Mouse (Mus musculus) midbrain, postnatal 0 days (tissue): ENCODE results near the gene Gata3. TPM values are rescaled to one million over a fixed set of nuclear protein-coding genes. Genes with fewer than 3 reads are reported as not detected.
A peak's percentile ranks its signal among the peaks of the same experiment; 100 is the strongest.

Experiments used
- ATAC-seq: fragments of 200-750 bp; cut with Nextera tagmentation; 2 replicates; pipeline ENCODE4 v1.8.0; 2017; ENCODE audit warnings: moderate number of reproducible peaks, mild to moderate bottlenecking, moderate TSS enrichment, moderate library complexity; ENCODE audit not compliant: low FRiP score
- DNase-seq: peaks from one replicate; pipeline ENCODE4 v3.0.0-alpha.2; 2015; ENCODE audit warnings: low spot score
- H3K27ac ChIP-seq: fragments of 300-500 bp; sonication (generic); 2 replicates; pipeline ENCODE4 v1.5.1; 2014; ENCODE audit warnings: low read depth, mild to moderate bottlenecking, low read length, mixed read lengths
- H3K27me3 ChIP-seq: fragments of 300-500 bp; sonication (generic); 2 replicates; pipeline ENCODE4 v1.6.1; 2014; ENCODE audit warnings: low read length, control low read depth, mixed read lengths; ENCODE audit not compliant: insufficient read depth
- H3K36me3 ChIP-seq: fragments of 300-500 bp; sonication (generic); 2 replicates; pipeline ENCODE4 v1.6.1; 2014; ENCODE audit warnings: low read length, control low read depth, mixed read lengths; ENCODE audit not compliant: insufficient read depth
- H3K4me1 ChIP-seq: fragments of 300-500 bp; sonication (generic); 2 replicates; pipeline ENCODE4 v1.6.1; 2014; ENCODE audit warnings: mild to moderate bottlenecking, control low read depth, antibody characterized with exemption, low read length, mixed read lengths; ENCODE audit not compliant: insufficient read depth
- H3K4me2 ChIP-seq: fragments of 300-500 bp; sonication (generic); 2 replicates; pipeline ENCODE4 v1.6.1; 2014; ENCODE audit warnings: low read depth, mild to moderate bottlenecking, low read length, mixed read lengths; ENCODE audit not compliant: poor library complexity, severe bottlenecking
- H3K4me3 ChIP-seq: fragments of 300-500 bp; sonication (generic); 2 replicates; pipeline ENCODE4 v1.5.1; 2014; ENCODE audit warnings: low read depth, mild to moderate bottlenecking, low read length, moderate library complexity
- H3K9ac ChIP-seq: fragments of 300-500 bp; sonication (generic); replicated peaks from 2 replicates; pipeline ENCODE4 v1.6.1; 2014; ENCODE audit warnings: mild to moderate bottlenecking, low read length, moderate library complexity, mixed read lengths; ENCODE audit not compliant: poor library complexity, severe bottlenecking
- H3K9me3 ChIP-seq: fragments of 300-500 bp; sonication (generic); 2 replicates; pipeline ENCODE4 v1.6.1; 2016; ENCODE audit warnings: low read length, control low read depth
- CTCF ChIP-seq: IDR thresholded peaks from 2 replicates; pipeline ENCODE4 v1.5.1; 2016; ENCODE audit warnings: antibody characterized with exemption, mild to moderate bottlenecking
- WGBS: fragments of 180-500 bp; shearing (Covaris S2); extraction: QIAGEN DNeasy Blood & Tissue Kit; methylation state at CpG from one replicate; pipeline ENCODE4 v1.1.7; 2014; 5-methylcytosine and 5-hydroxymethylcytosine counted together
- polyA plus RNA-seq: library from polyadenylated mRNA; unstranded; fragments of >200 nt; fragmentation: Nextera tagmentation; extraction: Ambion mirVana; gene quantifications from 2 replicates; pipeline ENCODE4 v1.2.1, GENCODE M21; 2015
- total RNA-seq: library from RNA; depleted of rRNA; stranded (reverse); fragments of >200 nt; gene quantifications from 2 replicates; pipeline ENCODE4 v1.2.3, GENCODE M21; 2014

Gene Gata3
- total and polyA plus RNA-seq, 2 experiments from 2014 or later = 13.3 to 88.9 TPM

DNA sequence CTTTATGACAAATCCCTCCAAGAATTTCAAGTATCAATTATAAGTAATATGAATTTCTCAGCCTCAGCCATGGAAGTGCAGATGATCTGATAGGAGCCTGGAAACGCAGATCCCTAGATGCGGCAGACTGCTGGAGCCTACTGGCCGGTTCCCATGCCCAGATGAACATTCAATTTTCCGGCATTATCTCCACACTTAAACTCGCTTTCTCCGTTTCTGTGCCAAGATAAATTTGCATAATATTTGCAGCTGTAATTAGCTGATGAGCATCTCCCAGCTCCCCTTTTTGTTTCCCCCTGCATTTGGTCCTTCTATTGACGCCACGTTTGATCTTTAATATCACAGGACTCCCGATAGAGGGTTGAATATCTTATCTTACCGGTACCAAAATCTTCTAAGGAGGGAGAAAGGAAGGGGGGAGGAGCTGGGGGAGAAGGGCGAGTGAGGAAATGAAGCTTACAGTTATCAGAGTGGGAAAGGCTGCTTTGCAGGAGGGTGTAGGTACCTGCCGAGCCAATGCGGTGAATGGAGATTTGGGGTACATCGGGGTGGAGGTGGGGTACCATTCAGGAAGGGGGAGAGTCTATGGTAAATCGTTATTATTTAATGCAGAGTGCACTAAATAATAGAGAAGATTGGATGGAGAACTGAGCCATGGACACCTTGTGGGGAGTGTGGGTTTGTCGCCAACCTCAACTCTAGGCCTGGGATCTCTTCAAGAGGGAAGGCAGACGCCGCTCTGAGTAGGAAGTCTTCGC lies 5.2 kb upstream of the Gata3 start:
- DNase-seq = no peak

DNA sequence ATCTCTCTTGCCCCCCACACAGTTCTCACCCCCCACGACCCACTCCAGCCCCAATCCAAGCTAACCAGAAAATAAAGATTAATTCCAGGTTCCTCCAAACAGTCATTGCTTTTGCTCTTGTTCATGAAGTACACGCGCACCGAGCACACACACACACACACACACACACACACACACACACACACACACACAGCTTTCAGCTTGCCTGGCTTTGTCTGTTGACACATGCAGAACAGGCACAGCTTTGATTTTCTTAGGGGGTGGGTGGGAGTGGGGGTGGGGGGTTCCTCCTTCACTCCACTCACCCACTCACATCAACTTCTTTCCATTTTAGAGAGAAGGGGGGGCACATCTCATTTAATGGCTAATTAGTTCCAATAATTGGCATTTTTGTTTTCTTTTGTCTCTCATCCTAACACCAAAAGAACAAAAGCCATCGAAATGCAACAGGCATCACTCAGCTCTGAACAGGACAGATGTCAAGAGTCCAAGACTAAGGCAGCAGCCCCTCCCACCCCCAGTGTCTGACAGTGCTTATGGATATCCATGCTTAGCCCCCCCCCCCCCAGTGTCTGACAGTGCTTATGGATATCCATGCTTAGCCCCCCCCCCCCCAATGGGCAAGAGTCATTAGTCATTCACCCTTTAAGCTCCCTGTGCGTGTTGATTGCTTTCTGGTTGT lies 3.6 kb upstream of the Gata3 start:
- no peak overlapping the region for H3K4me3 ChIP-seq
- H3K9me3 ChIP-seq = no peaks in the 10 kb centered on the region
- TF ChIP-seq CTCF = no peak
- peaks cover 69% of the 10 kb centered on the region for H3K27me3 ChIP-seq
- no peak overlapping the region for H3K4me2 ChIP-seq
- 2% methylated on average over 6 of the region's 6 CpGs for WGBS
- no peak for DNase-seq
- H3K4me1 ChIP-seq = 0 out of 2 replicates have a peak, but pooled peaks cover 3% of the 10 kb centered on the region
- no peak for ATAC-seq
- H3K36me3 ChIP-seq = no peaks in the 10 kb centered on the region
- no peak overlapping the region for H3K9ac ChIP-seq
- no peak overlapping the region for H3K27ac ChIP-seq

More for the DNA sequence above, 5.2 kb upstream of the Gata3 start:
- Histone ChIP-seq H3K4me1 (0 out of 2 replicates have a peak, but pooled peaks cover 3% of the 10 kb centered on the region), H3K4me2 (peak overlapping the region; percentile 41; the same call in 1 of the 2 replicates), H3K9ac (no peak overlapping the region), H3K36me3 (no peaks in the 10 kb centered on the region), H3K27me3 (peaks cover 65% of the 10 kb centered on the region), H3K27ac (no peak overlapping the region), H3K9me3 (no peaks in the 10 kb centered on the region), H3K4me3 (no peak overlapping the region)
- 4% methylated on average over 19 of the region's 19 CpGs for WGBS
- no peak for TF ChIP-seq CTCF
- no peak for ATAC-seq

DNA sequence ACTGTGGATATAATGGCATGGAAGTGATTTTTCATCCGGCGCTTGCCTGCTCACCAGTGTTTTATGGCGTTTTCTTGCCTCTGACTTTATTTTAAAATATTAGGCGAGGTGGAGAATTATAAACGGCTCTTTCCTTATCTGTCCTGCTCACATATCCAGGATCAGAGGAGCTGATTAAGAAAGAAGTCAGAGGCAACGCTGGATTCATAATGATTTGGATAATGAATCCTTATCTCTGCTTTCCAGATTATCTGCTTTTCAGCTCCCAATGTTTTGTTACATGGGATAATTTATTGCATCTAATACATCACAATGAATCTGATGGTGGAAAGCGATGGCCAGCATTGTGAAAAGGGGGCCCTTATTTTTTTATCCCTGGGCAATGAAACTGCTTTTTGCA lies 2.7 kb upstream of the Gata3 start:
- Histone ChIP-seq H3K36me3 (no peaks in the 10 kb centered on the region), H3K27me3 (peaks cover 64% of the 10 kb centered on the region), H3K4me2 (no peak overlapping the region), H3K4me3 (no peak overlapping the region), H3K27ac (no peak overlapping the region), H3K9me3 (no peaks in the 10 kb centered on the region), H3K4me1 (0 out of 2 replicates have a peak, but pooled peaks cover 3% of the 10 kb centered on the region), H3K9ac (no peak overlapping the region)
- DNase-seq (no peak), ATAC-seq (no peak)
- TF ChIP-seq CTCF = no peak
- whole genome bisulfite sequencing = 7% methylated on average over 7 of the region's 7 CpGs

DNA sequence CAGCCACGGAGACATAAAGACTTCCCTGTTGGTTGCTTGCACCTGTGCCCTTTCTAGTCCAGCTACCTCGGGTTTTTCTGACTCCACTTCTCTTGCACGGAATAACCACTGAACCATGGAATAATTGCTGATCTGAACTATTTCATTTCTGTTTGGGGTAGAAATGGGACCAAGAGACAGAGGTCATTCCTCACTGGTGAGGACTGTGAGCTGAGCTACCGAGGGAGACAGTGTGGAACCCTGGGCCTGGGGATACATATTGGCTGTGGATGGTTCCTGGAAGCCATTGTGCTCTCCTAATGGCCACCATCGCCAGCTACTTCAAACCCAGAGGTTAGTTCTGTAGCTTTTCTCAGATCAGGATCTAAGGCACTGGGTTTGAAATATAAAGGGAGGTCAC lies 1.1 kb upstream of the Gata3 start:
- 6% methylated on average over 5 of the region's 5 CpGs for WGBS
- Histone ChIP-seq H3K36me3 (no peaks in the 10 kb centered on the region), H3K27me3 (peaks cover 63% of the 10 kb centered on the region), H3K4me3 (no peak overlapping the region), H3K4me1 (0 out of 2 replicates have a peak, but pooled peaks cover 3% of the 10 kb centered on the region), H3K4me2 (no peak overlapping the region), H3K27ac (no peak overlapping the region), H3K9me3 (no peaks in the 10 kb centered on the region), H3K9ac (no peak overlapping the region)
- ATAC-seq (no peak), DNase-seq (no peak)
- no peak for TF ChIP-seq CTCF

DNA sequence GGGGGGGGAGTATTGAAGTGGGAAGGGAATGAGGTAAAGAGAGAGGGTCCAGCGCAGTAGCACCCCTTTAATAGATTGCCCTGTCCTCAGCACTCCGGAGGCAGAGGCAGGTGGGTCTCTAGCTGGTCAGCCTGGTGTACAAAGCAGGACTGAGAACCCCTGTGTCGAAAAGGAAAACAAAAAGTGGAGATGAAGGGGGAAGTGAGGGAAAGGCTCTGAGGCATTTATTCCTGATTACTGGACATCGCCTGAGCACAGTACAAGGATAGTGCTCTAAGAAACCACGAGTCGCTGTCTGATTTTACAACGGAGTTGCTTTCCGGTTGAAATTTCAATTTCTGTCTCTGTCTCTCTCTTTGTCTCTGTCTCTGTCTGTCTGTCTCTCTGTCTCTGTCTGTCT lies 417 bp upstream of the Gata3 start:
- H3K4me2 ChIP-seq = peak overlapping the region; percentile 71

More for the DNA sequence above, 417 bp upstream of the Gata3 start:
- WGBS = 8% methylated on average over 8 of the region's 8 CpGs
- Histone ChIP-seq H3K9me3 (no peaks in the 10 kb centered on the region), H3K4me1 (no peaks in the 10 kb centered on the region), H3K9ac (no peak overlapping the region), H3K4me3 (no peak overlapping the region), H3K27me3 (peaks cover 65% of the 10 kb centered on the region), H3K27ac (no peak overlapping the region), H3K36me3 (no peaks in the 10 kb centered on the region)
- no peak for DNase-seq
- ATAC-seq = no peak
- TF ChIP-seq CTCF = no peak
